Mouse (Mus musculus) E14TG2a.4 (cell line): Measurements from ENCODE around the gene Nphp1.

Experiments
- H3K27me3 ChIP-seq: 2 replicates; pipeline ENCODE4 v1.6.1; 2014; ENCODE audit warnings: low read length, control low read depth; ENCODE audit not compliant: insufficient read depth
- H3K36me3 ChIP-seq: 2 replicates; pipeline ENCODE4 v1.6.1; 2014; ENCODE audit warnings: low read length, control low read depth; ENCODE audit not compliant: insufficient read depth
- H3K4me1 ChIP-seq: replicated peaks from 2 replicates; pipeline ENCODE4 v1.6.1; 2014; ENCODE audit warnings: low read depth, low read length, control low read depth
- H3K4me3 ChIP-seq: replicated peaks from 2 replicates; pipeline ENCODE4 v1.5.1; 2014; ENCODE audit warnings: mild to moderate bottlenecking, low read length
- H3K9me3 ChIP-seq: 2 replicates; pipeline ENCODE4 v1.6.1; 2014; ENCODE audit warnings: low read length, control low read depth
- CTCF ChIP-seq: conservative IDR thresholded peaks from 2 replicates; pipeline ENCODE4 v1.5.1; 2014; ENCODE audit warnings: low read length
- NANOG ChIP-seq: IDR thresholded peaks from 2 replicates; pipeline ENCODE4 v1.6.1; 2014; ENCODE audit warnings: borderline replicate concordance, low read length, mixed read lengths
- POU5F1 ChIP-seq: IDR thresholded peaks from 2 replicates; pipeline ENCODE4 v1.6.1; 2014; ENCODE audit warnings: low read length, borderline replicate concordance

The Nphp1 gene

GRCm38 (mm10) chr2:127788440-127789116 is at the start of gene Nphp1:
Gene Nphp1 (minus strand): TSS chr2:127788897.
- Histone ChIP-seq H3K27me3 (no peaks in the 10 kb centered on the region), H3K4me3 (peak within 1 kb of the TSS; percentile 78), H3K36me3 (no peaks in the 10 kb centered on the region), H3K9me3 (no peaks in the 10 kb centered on the region), H3K4me1 (peaks cover 32% of the 10 kb centered on the region)
- TF ChIP-seq POU5F1 (no peak), CTCF (no peak), NANOG (no peak)

- TF ChIP-seq POU5F1 = no peak
- TF ChIP-seq CTCF = peak; percentile 59
- no peaks in the 10 kb centered on the region for H3K9me3 ChIP-seq
- no peak overlapping the region for H3K4me3 ChIP-seq
- H3K36me3 ChIP-seq = peaks cover 23% of the 10 kb centered on the region
- H3K27me3 ChIP-seq = no peaks in the 10 kb centered on the region; the same call in 1 of the 2 replicates
- peaks cover 23% of the 10 kb centered on the region for H3K4me1 ChIP-seq
Measured at GRCm38 (mm10) chr2:127832833-127833190, 44.1 kb upstream of the Nphp1 start.

- TF ChIP-seq NANOG (no peak), CTCF (no peak), POU5F1 (no peak)
- H3K4me3 ChIP-seq = no peak overlapping the region
- peaks cover 18% of the 10 kb centered on the region for H3K4me1 ChIP-seq
- H3K36me3 ChIP-seq = peaks cover 28% of the 10 kb centered on the region
- H3K9me3 ChIP-seq = no peaks in the 10 kb centered on the region
- H3K27me3 ChIP-seq = no peaks in the 10 kb centered on the region; the same call in 1 of the 2 replicates
Measured at GRCm38 (mm10) chr2:127832103-127832832, 43.6 kb upstream of the Nphp1 start.

- no peaks in the 10 kb centered on the region for H3K9me3 ChIP-seq
- peaks cover 36% of the 10 kb centered on the region for H3K36me3 ChIP-seq
Measured at GRCm38 (mm10) chr2:127831401-127832102, 42.9 kb upstream of the Nphp1 start, which contains the start of gene Bub1. Gene Bub1 (minus strand): TSS chr2:127831865.

GRCm38 (mm10) chr2:127791919-127792603 is 3.4 kb upstream of the Nphp1 start, which contains the start of gene Mtln:
Gene Mtln (minus strand): TSS chr2:127792488.
- H3K27me3 ChIP-seq = no peaks in the 10 kb centered on the region
- H3K36me3 ChIP-seq = no peaks in the 10 kb centered on the region
- H3K9me3 ChIP-seq = no peaks in the 10 kb centered on the region
- TF ChIP-seq POU5F1 = no peak
- TF ChIP-seq NANOG = no peak
- TF ChIP-seq CTCF = no peak
- H3K4me3 ChIP-seq = peak within 1 kb of the TSS; percentile 92
- H3K4me1 ChIP-seq = peaks cover 32% of the 10 kb centered on the region

More at GRCm38 (mm10) chr2:127831401-127832102, 42.9 kb upstream of the Nphp1 start, which contains the start of gene Bub1:
- TF ChIP-seq CTCF = no peak
- TF ChIP-seq POU5F1 = no peak
- TF ChIP-seq NANOG = no peak
- Histone ChIP-seq H3K4me3 (peak within 1 kb of the TSS; percentile 97), H3K4me1 (peaks cover 13% of the 10 kb centered on the region), H3K27me3 (no peaks in the 10 kb centered on the region; the same call in 1 of the 2 replicates)

- TF ChIP-seq POU5F1 (no peak), NANOG (no peak)
Measured at GRCm38 (mm10) chr2:127789651-127790270, 1.1 kb upstream of the Nphp1 start.

GRCm38 (mm10) chr2:127789138-127789537 is 441 bp upstream of the Nphp1 start:
- Histone ChIP-seq H3K36me3 (no peaks in the 10 kb centered on the region), H3K4me1 (peaks cover 32% of the 10 kb centered on the region), H3K27me3 (no peaks in the 10 kb centered on the region), H3K4me3 (peak overlapping the region; percentile 78), H3K9me3 (no peaks in the 10 kb centered on the region)
- TF ChIP-seq CTCF = no peak
- TF ChIP-seq NANOG = no peak
- no peak for TF ChIP-seq POU5F1

More at GRCm38 (mm10) chr2:127789651-127790270, 1.1 kb upstream of the Nphp1 start:
- H3K9me3 ChIP-seq = no peaks in the 10 kb centered on the region
- peak overlapping the region; percentile 78 for H3K4me3 ChIP-seq
- H3K36me3 ChIP-seq = no peaks in the 10 kb centered on the region
- no peaks in the 10 kb centered on the region for H3K27me3 ChIP-seq
- H3K4me1 ChIP-seq = peaks cover 32% of the 10 kb centered on the region
